In the genomic region with DNA sequence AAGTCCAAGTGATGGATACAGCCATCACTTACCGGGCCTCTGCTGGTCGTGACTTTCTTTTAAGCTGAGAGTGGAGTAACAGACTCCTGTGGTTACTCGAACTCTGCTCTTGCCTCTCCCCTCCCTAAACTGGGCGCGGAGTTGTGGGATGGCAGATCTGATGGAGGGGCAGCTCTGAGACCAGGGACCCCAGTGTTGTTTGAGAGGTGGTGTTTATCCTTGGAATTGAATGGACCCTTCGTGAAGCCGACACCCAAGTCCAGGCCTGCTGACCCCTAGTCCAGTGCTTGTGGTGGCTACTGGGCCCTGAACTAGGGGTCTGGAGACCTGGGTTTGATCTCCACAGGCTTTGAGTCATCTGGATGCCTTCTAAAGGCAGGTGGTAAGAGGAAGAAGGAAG, we compare ENCODE assay signal across 9 mouse cellular contexts. TPM values are rescaled to one million over a fixed set of nuclear protein-coding genes. Genes with fewer than 3 reads are reported as not detected.
DNase-seq lines count a peak whose midpoint lies in the region; ATAC-seq and TF ChIP-seq lines count a peak whose summit lies in the region.
"Had no signal": no experiment of that assay in that cellular context is flagged by ENCODE, and none has a peak within 500 bp of the region (broad histone marks: within the 10 kb centered on the region; RNA-seq: fewer than 3 reads in every experiment).

No protein-coding gene starts in this region.

- TF ChIP-seq EP300 in ES-Bruce4 (IDR thresholded peaks at IDR 0.05; ENCODE audit: insufficient read depth, low read depth, low read length): no peak

- peak overlapping the region; percentile 90 for H3K9ac ChIP-seq in heart, embryonic 11.5 days (ENCODE audit: low read depth, low read length)
- H3K9ac ChIP-seq in ES-Bruce4 (ENCODE audit: low read depth, poor library complexity, severe bottlenecking): peak overlapping the region; percentile 65
- H3K9ac ChIP-seq in forebrain, embryonic 15.5 days (replicated peaks): peak overlapping the region; percentile 73
- H3K9ac ChIP-seq in liver, embryonic 16.5 days (ENCODE audit: low read depth, low read length): peak overlapping the region; percentile 72

- no peak for TF ChIP-seq POLR2A in ES-Bruce4 (IDR thresholded peaks at IDR 0.05; ENCODE audit: insufficient read depth, low read length)

- intact Hi-C loops in heart, postnatal 14 days (cut with DNase I): loop anchor here (2.0 kb wide), 1 partner anchor 42 kb away; no protein-coding TSS in a partner anchor

- H3K36me3 ChIP-seq in heart, embryonic 11.5 days (ENCODE audit: control insufficient read depth, insufficient read depth, low read length): peaks cover 3% of the 10 kb centered on the region; the same call in 1 of the 2 replicates
- H3K36me3 ChIP-seq in ES-Bruce4 (ENCODE audit: control insufficient read depth, insufficient read depth, low read length, poor library complexity, severe bottlenecking): no peaks in the 10 kb centered on the region
- peaks cover 6% of the 10 kb centered on the region for H3K36me3 ChIP-seq in forebrain, embryonic 15.5 days
- H3K36me3 ChIP-seq in liver, embryonic 16.5 days (ENCODE audit: control insufficient read depth, insufficient read depth): no peaks in the 10 kb centered on the region

- DNase-seq in heart, postnatal 14 days: no peak
- DNase-seq in left cerebral cortex, adult 8-10 months (ENCODE audit: low spot score in 2 of 2): no peak
- no peak for DNase-seq in adrenal gland, postnatal 10 days
- no peak for DNase-seq in layer of hippocampus, postnatal 36 days

- no peaks in the 10 kb centered on the region for H3K9me3 ChIP-seq in heart, embryonic 11.5 days (replicated peaks; ENCODE audit: control insufficient read depth, low read length)
- H3K9me3 ChIP-seq in ES-Bruce4 (replicated peaks; ENCODE audit: control insufficient read depth, insufficient read depth, low read length, poor library complexity, severe bottlenecking): no peaks in the 10 kb centered on the region
- no peaks in the 10 kb centered on the region for H3K9me3 ChIP-seq in forebrain, embryonic 15.5 days
- no peaks in the 10 kb centered on the region for H3K9me3 ChIP-seq in liver, embryonic 16.5 days (replicated peaks; ENCODE audit: control insufficient read depth, low read length)

- no peak for TF ChIP-seq CTCF in ES-Bruce4 (IDR thresholded peaks at IDR 0.05; ENCODE audit: low read depth, low read length)

- no peak overlapping the region for H3K27ac ChIP-seq in heart, embryonic 11.5 days (ENCODE audit: low read depth, low read length)
- no peak overlapping the region for H3K27ac ChIP-seq in ES-Bruce4 (ENCODE audit: insufficient read depth, low read length)
- H3K27ac ChIP-seq in forebrain, embryonic 15.5 days (replicated peaks): peak overlapping the region; percentile 86; the same call in 1 of the 2 replicates
- no peak overlapping the region; the same call in 1 of the 2 replicates for H3K27ac ChIP-seq in liver, embryonic 16.5 days (ENCODE audit: low read length)

- peak overlapping the region; percentile 66 for H3K4me3 ChIP-seq in heart, embryonic 11.5 days (ENCODE audit: low read depth, low read length)
- H3K4me3 ChIP-seq in ES-Bruce4 (ENCODE audit: low read depth, low read length): peak overlapping the region; percentile 82
- peak overlapping the region; percentile 91 for H3K4me3 ChIP-seq in forebrain, embryonic 15.5 days
- peak overlapping the region; percentile 69 for H3K4me3 ChIP-seq in liver, embryonic 16.5 days (ENCODE audit: low read depth, low read length)

- no peak for ATAC-seq in heart, embryonic 11.5 days (replicated peaks; ENCODE audit: insufficient number of reproducible peaks, low FRiP score, low TSS enrichment)
- ATAC-seq in forebrain, embryonic 15.5 days (replicated peaks): no peak
- no peak for ATAC-seq in liver, embryonic 16.5 days (ENCODE audit: low read depth)

- H3K4me1 ChIP-seq in heart, embryonic 11.5 days (ENCODE audit: control insufficient read depth, insufficient read depth, low read length): peaks cover 28% of the 10 kb centered on the region
- H3K4me1 ChIP-seq in ES-Bruce4 (ENCODE audit: control insufficient read depth, insufficient read depth, low read length): no peaks in the 10 kb centered on the region
- peaks cover 78% of the 10 kb centered on the region for H3K4me1 ChIP-seq in forebrain, embryonic 15.5 days
- H3K4me1 ChIP-seq in liver, embryonic 16.5 days (ENCODE audit: control insufficient read depth, low read depth, low read length): peaks cover 21% of the 10 kb centered on the region

- H3K4me2 ChIP-seq in heart, embryonic 11.5 days: peak overlapping the region; percentile 95
- H3K4me2 ChIP-seq in forebrain, embryonic 15.5 days (replicated peaks): peak overlapping the region; percentile 93
- H3K4me2 ChIP-seq in liver, embryonic 16.5 days (ENCODE audit: low read depth, low read length): peak overlapping the region; percentile 99

- peaks cover 4% of the 10 kb centered on the region; the same call in 1 of the 2 replicates for H3K27me3 ChIP-seq in heart, embryonic 11.5 days (ENCODE audit: control insufficient read depth, insufficient read depth, low read length)
- no peaks in the 10 kb centered on the region for H3K27me3 ChIP-seq in ES-Bruce4 (ENCODE audit: control insufficient read depth, insufficient read depth, low read length, poor library complexity, severe bottlenecking)
- H3K27me3 ChIP-seq in forebrain, embryonic 15.5 days: no peaks in the 10 kb centered on the region
- peaks cover 3% of the 10 kb centered on the region; the same call in 1 of the 2 replicates for H3K27me3 ChIP-seq in liver, embryonic 16.5 days (ENCODE audit: control insufficient read depth, insufficient read depth, low read depth, low read length)
- H3K27me3 ChIP-seq: Patski had no signal

- WGBS in heart, embryonic 11.5 days (ENCODE audit: insufficient replicate concordance): 43% methylated on average over 7 of the region's 7 CpGs
- 60% methylated on average over 7 of the region's 7 CpGs for WGBS in forebrain, embryonic 15.5 days
- 31% methylated on average over 7 of the region's 7 CpGs for WGBS in liver, embryonic 16.5 days (ENCODE audit: insufficient replicate concordance)

RNA-seq across cellular contexts. Expression of a gene that starts 0.9 kb away (rescaled TPM):
- 4.7 and 5.4 TPM in 2 replicates for polyA plus RNA-seq in heart, embryonic 11.5 days (2014; fragmentation: Nextera tagmentation; extraction: Ambion mirVana)
- 1 to 10 TPM; 5.1 to 7.9 TPM for total RNA-seq in heart, postnatal 14 days (2021)
- polyA plus RNA-seq in ES-Bruce4 (2011; ENCODE audit: insufficient read depth, insufficient read length, low read depth, missing spikeins): 3.0 and 3.6 TPM in 2 replicates
- 14.4 and 14.7 TPM in 2 replicates for polyA plus RNA-seq in forebrain, embryonic 15.5 days (2015; fragmentation: Nextera tagmentation; extraction: Ambion mirVana)
- 25.4 and 32.5 TPM in 2 replicates for polyA plus RNA-seq in liver, embryonic 16.5 days (2015; fragmentation: Nextera tagmentation; extraction: Ambion mirVana)
- 10 to 100 TPM in 2 of 4 experiments, 1 to 10 TPM in 2; 9.4 to 11.4 (median 10.4) TPM for total RNA-seq in left cerebral cortex, adult 8-10 months (2022)
- total RNA-seq in adrenal gland, postnatal 10 days (2021): 100 to 1,000 TPM in 1 of 2 experiments, 10 to 100 TPM in 1; 49.1 to 181 TPM
- 10 to 100 TPM; 10.8 to 12.1 TPM for total RNA-seq in layer of hippocampus, postnatal 36 days (2021)

RNA-seq across cellular contexts. Expression of a gene that starts 1.0 kb away (rescaled TPM):
- polyA plus RNA-seq in heart, embryonic 11.5 days (2014; fragmentation: Nextera tagmentation; extraction: Ambion mirVana): 4.0 and 4.2 TPM in 2 replicates
- 1 to 10 TPM; 5.7 to 6.0 TPM for total RNA-seq in heart, postnatal 14 days (2021)
- 0.51 and 0.79 TPM in 2 replicates for polyA plus RNA-seq in ES-Bruce4 (2011; ENCODE audit: insufficient read depth, insufficient read length, low read depth, missing spikeins)
- 29.2 and 29.7 TPM in 2 replicates for polyA plus RNA-seq in forebrain, embryonic 15.5 days (2015; fragmentation: Nextera tagmentation; extraction: Ambion mirVana)
- 1.7 TPM in 2 replicates for polyA plus RNA-seq in liver, embryonic 16.5 days (2015; fragmentation: Nextera tagmentation; extraction: Ambion mirVana)
- 10 to 100 TPM; 13.7 to 15.9 (median 14.6) TPM for total RNA-seq in left cerebral cortex, adult 8-10 months (2022)
- 1 to 10 TPM; 8.4 to 9.0 TPM for total RNA-seq in adrenal gland, postnatal 10 days (2021)
- 10 to 100 TPM; 21.8 to 22.9 TPM for total RNA-seq in layer of hippocampus, postnatal 36 days (2021)

RNA-seq across cellular contexts. Expression of a gene that starts 43.9 kb away (rescaled TPM):
- polyA plus RNA-seq in heart, embryonic 11.5 days (2014; fragmentation: Nextera tagmentation; extraction: Ambion mirVana): 13.0 and 14.2 TPM in 2 replicates
- 10 to 100 TPM; 39.3 to 41.4 TPM for total RNA-seq in heart, postnatal 14 days (2021)
- polyA plus RNA-seq in ES-Bruce4 (2011; ENCODE audit: insufficient read depth, insufficient read length, low read depth, missing spikeins): 121 and 124 TPM in 2 replicates
- polyA plus RNA-seq in forebrain, embryonic 15.5 days (2015; fragmentation: Nextera tagmentation; extraction: Ambion mirVana): 17.2 and 18.7 TPM in 2 replicates
- polyA plus RNA-seq in liver, embryonic 16.5 days (2015; fragmentation: Nextera tagmentation; extraction: Ambion mirVana): 6.6 and 8.2 TPM in 2 replicates
- total RNA-seq in left cerebral cortex, adult 8-10 months (2022): 10 to 100 TPM; 44.9 to 46.7 (median 46.1) TPM
- 10 to 100 TPM; 59.8 to 66.4 TPM for total RNA-seq in adrenal gland, postnatal 10 days (2021)
- total RNA-seq in layer of hippocampus, postnatal 36 days (2021): 10 to 100 TPM; 52.1 to 55.8 TPM

RNA-seq across cellular contexts. Expression of a gene that starts 56.7 kb away (rescaled TPM):
- polyA plus RNA-seq in heart, embryonic 11.5 days (2014; fragmentation: Nextera tagmentation; extraction: Ambion mirVana): 3.3 and 5.6 TPM in 2 replicates
- total RNA-seq in heart, postnatal 14 days (2021): 1 to 10 TPM; 4.7 to 6.5 TPM
- 7.2 and 12.7 TPM in 2 replicates for polyA plus RNA-seq in ES-Bruce4 (2011; ENCODE audit: insufficient read depth, insufficient read length, low read depth, missing spikeins)
- 6.4 and 9.5 TPM in 2 replicates for polyA plus RNA-seq in forebrain, embryonic 15.5 days (2015; fragmentation: Nextera tagmentation; extraction: Ambion mirVana)
- 1.3 and 3.1 TPM in 2 replicates for polyA plus RNA-seq in liver, embryonic 16.5 days (2015; fragmentation: Nextera tagmentation; extraction: Ambion mirVana)
- total RNA-seq in left cerebral cortex, adult 8-10 months (2022): 10 to 100 TPM in 2 of 4 experiments, 1 to 10 TPM in 2; 7.9 to 12.9 (median 10.2) TPM
- 1 to 10 TPM; 6.6 to 7.1 TPM for total RNA-seq in adrenal gland, postnatal 10 days (2021)
- total RNA-seq in layer of hippocampus, postnatal 36 days (2021): 10 to 100 TPM; 13.0 to 14.6 TPM

RNA-seq across cellular contexts. Expression of a gene that starts 57.3 kb away (rescaled TPM):
- 77.2 and 78.2 TPM in 2 replicates for polyA plus RNA-seq in heart, embryonic 11.5 days (2014; fragmentation: Nextera tagmentation; extraction: Ambion mirVana)
- 10 to 100 TPM; 32.2 to 36.7 TPM for total RNA-seq in heart, postnatal 14 days (2021)
- 68.0 and 71.4 TPM in 2 replicates for polyA plus RNA-seq in ES-Bruce4 (2011; ENCODE audit: insufficient read depth, insufficient read length, low read depth, missing spikeins)
- polyA plus RNA-seq in forebrain, embryonic 15.5 days (2015; fragmentation: Nextera tagmentation; extraction: Ambion mirVana): 104 and 107 TPM in 2 replicates
- 22.8 and 25.7 TPM in 2 replicates for polyA plus RNA-seq in liver, embryonic 16.5 days (2015; fragmentation: Nextera tagmentation; extraction: Ambion mirVana)
- total RNA-seq in left cerebral cortex, adult 8-10 months (2022): 10 to 100 TPM; 76.5 to 92.1 (median 83.0) TPM
- total RNA-seq in adrenal gland, postnatal 10 days (2021): 10 to 100 TPM; 48.8 to 51.5 TPM
- 10 to 100 TPM; 83.6 to 85.6 TPM for total RNA-seq in layer of hippocampus, postnatal 36 days (2021)
